ENCODE assay signal across 8 mouse cellular contexts in the genomic region with DNA sequence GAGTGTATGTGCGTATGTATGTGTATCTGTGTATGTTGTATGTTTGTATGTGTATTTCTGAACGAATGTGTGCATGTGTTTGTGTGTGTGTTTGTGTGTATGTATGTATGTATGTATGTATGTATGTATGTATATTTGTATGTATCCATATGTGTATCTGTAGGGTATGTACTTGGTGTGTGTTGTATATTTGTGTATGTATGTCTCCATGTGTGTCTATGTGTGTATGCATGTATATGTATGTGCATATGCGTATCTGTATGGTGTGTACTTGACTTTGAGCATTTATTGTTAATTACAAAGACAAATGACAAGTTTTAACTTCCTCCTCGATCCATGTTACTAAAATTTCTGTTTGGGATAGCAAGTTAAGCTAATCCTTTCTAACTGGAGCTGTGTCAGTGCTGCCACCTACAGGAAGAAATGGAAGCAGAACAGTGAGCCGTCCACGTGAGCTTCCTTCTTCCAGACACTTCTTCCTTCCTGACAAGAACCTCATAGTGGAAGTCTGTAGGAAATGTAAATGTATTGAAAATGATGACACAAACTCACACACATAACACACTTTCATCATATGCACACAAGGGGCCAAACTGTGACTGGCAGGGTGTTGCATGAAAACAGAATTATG.
DNase-seq lines count a peak whose midpoint lies in the region; ATAC-seq and TF ChIP-seq lines count a peak whose summit lies in the region.

No protein-coding gene starts in this region.

- ATAC-seq in liver, embryonic 12.5 days, result no peak
- ATAC-seq in frontal cortex, adult (ENCODE audit: low TSS enrichment), result peak; percentile 99

- no peak for TF ChIP-seq POLR2A in cerebellum, adult 2 months (IDR thresholded peaks at IDR 0.05; ENCODE audit: borderline replicate concordance, insufficient read depth, low read length)
- no peak for TF ChIP-seq POLR2A in lung, adult 2 months (IDR thresholded peaks at IDR 0.05; ENCODE audit: borderline replicate concordance, extremely low read depth, low read depth, low read length)

- peak; percentile 24 for DNase-seq in liver
- peak; percentile 26 to 28 for DNase-seq in cerebellum, adult 2 months
- DNase-seq in kidney, postnatal 10 days, result peak; percentile 70
- no peak for DNase-seq in lung, adult 2 months
- peak; percentile 8 for DNase-seq in ovary, postnatal 36 days (ENCODE audit: low spot score)
- no peak for DNase-seq in thymus, postnatal 10 days (ENCODE audit: low spot score in 2 of 2)

- no peak overlapping the region for H3K9ac ChIP-seq in liver, embryonic 12.5 days

- H3K4me3 ChIP-seq in liver, embryonic 12.5 days, result no peak overlapping the region
- no peak overlapping the region for H3K4me3 ChIP-seq in cerebellum, adult 2 months (replicated peaks; ENCODE audit: insufficient read depth, low read depth, low read length)
- no peak overlapping the region for H3K4me3 ChIP-seq in lung, adult 2 months (replicated peaks; ENCODE audit: extremely low read depth, low read depth, low read length)

- H3K4me1 ChIP-seq in liver, embryonic 12.5 days, result no peaks in the 10 kb centered on the region
- H3K4me1 ChIP-seq in cerebellum, adult 2 months (ENCODE audit: control insufficient read depth, insufficient read depth, low read length), result no peaks in the 10 kb centered on the region
- no peaks in the 10 kb centered on the region; the same call in 1 of the 2 replicates for H3K4me1 ChIP-seq in lung, adult 2 months (ENCODE audit: control insufficient read depth, insufficient read depth, low read length)

- H3K9me3 ChIP-seq in liver, embryonic 12.5 days (replicated peaks), result no peaks in the 10 kb centered on the region

- no peaks in the 10 kb centered on the region for H3K36me3 ChIP-seq in liver, embryonic 12.5 days

- no peak overlapping the region for H3K4me2 ChIP-seq in liver, embryonic 12.5 days

- WGBS in liver, embryonic 12.5 days (ENCODE audit: insufficient replicate concordance), result 33% methylated on average over 6 of the region's 6 CpGs
- 42% methylated on average over 6 of the region's 6 CpGs for WGBS in cerebellum, adult 2 months
- WGBS in lung, adult 2 months, result 41% methylated on average over 6 of the region's 6 CpGs

- no peak overlapping the region for H3K27ac ChIP-seq in liver, embryonic 12.5 days
- no peak overlapping the region for H3K27ac ChIP-seq in cerebellum, adult 2 months (ENCODE audit: insufficient read depth, low read length)

- peak; percentile 63 for TF ChIP-seq CTCF in cerebellum, adult 2 months (IDR thresholded peaks at IDR 0.05; ENCODE audit: borderline replicate concordance, insufficient read depth, low read depth, low read length)
- TF ChIP-seq CTCF in lung, adult 2 months (IDR thresholded peaks at IDR 0.05; ENCODE audit: insufficient read depth, low read length), result peak; percentile 42

- H3K27me3 ChIP-seq in liver, embryonic 12.5 days (replicated peaks), result no peaks in the 10 kb centered on the region
- no peaks in the 10 kb centered on the region for H3K27me3 ChIP-seq in cerebellum, adult 2 months (ENCODE audit: control insufficient read depth, insufficient read depth, low read length)

Comparison
In these comparisons a context has a peak if more than half of its experiments do, and no peak if none do; other contexts are left out.
1. DNase-seq: peak in liver (single experiment), cerebellum, adult 2 months (2 of 2), kidney, postnatal 10 days (single experiment) and ovary, postnatal 36 days (single experiment); none in lung, adult 2 months (single experiment) and thymus, postnatal 10 days (0 of 2).